Mouse (Mus musculus) limb, embryonic 12.5 days (tissue): ENCODE measurements around the gene Usp43. TPM values are rescaled to one million over a fixed set of nuclear protein-coding genes. Genes with fewer than 3 reads are reported as not detected.

Source experiments
- ATAC-seq: fragments of 200-750 bp; cut with Nextera tagmentation; 2 replicates; pipeline ENCODE4 v1.8.0; 2017; ENCODE audit warnings: low read depth, moderate TSS enrichment; ENCODE audit not compliant: insufficient number of reproducible peaks, insufficient read depth, low FRiP score, low TSS enrichment
- H3K27ac ChIP-seq: fragments of 300-500 bp; sonication (generic); 2 replicates; pipeline ENCODE4 v1.5.1; 2016; ENCODE audit warnings: mild to moderate bottlenecking, moderate library complexity
- H3K27me3 ChIP-seq: fragments of 300-500 bp; sonication (generic); 2 replicates; pipeline ENCODE4 v1.6.1; 2016; ENCODE audit warnings: mild to moderate bottlenecking, moderate library complexity
- H3K36me3 ChIP-seq: fragments of 300-500 bp; sonication (generic); 2 replicates; pipeline ENCODE4 v1.6.1; 2016; ENCODE audit warnings: mild to moderate bottlenecking, moderate library complexity
- H3K4me1 ChIP-seq: fragments of 300-500 bp; sonication (generic); replicated peaks from 2 replicates; pipeline ENCODE4 v1.6.1; 2016
- H3K4me2 ChIP-seq: fragments of 300-500 bp; sonication (generic); 2 replicates; pipeline ENCODE4 v1.6.1; 2016; ENCODE audit warnings: mild to moderate bottlenecking, moderate library complexity
- H3K4me3 ChIP-seq: fragments of 300-500 bp; sonication (generic); replicated peaks from 2 replicates; pipeline ENCODE4 v1.5.1; 2016; ENCODE audit warnings: mild to moderate bottlenecking
- H3K9ac ChIP-seq: fragments of 300-500 bp; sonication (generic); replicated peaks from 2 replicates; pipeline ENCODE4 v1.6.1; 2016; ENCODE audit warnings: mild to moderate bottlenecking, moderate library complexity
- H3K9me3 ChIP-seq: fragments of 300-500 bp; sonication (generic); 2 replicates; pipeline ENCODE4 v1.6.1; 2016; ENCODE audit warnings: mild to moderate bottlenecking, moderate library complexity
- WGBS: fragments of 180-500 bp; shearing (Covaris S2); methylation state at CpG from one replicate; pipeline ENCODE4 v1.1.7; 2016; 5-methylcytosine and 5-hydroxymethylcytosine counted together
- polyA plus RNA-seq: library from polyadenylated mRNA; unstranded; fragments of >200 nt; fragmentation: Nextera tagmentation; extraction: Ambion mirVana; gene quantifications from 2 replicates; pipeline ENCODE4 v1.2.1, GENCODE M21; 2016

The Usp43 gene
- polyA plus RNA-seq, 1 experiment from 2014 or later, result 0.71 TPM

DNA sequence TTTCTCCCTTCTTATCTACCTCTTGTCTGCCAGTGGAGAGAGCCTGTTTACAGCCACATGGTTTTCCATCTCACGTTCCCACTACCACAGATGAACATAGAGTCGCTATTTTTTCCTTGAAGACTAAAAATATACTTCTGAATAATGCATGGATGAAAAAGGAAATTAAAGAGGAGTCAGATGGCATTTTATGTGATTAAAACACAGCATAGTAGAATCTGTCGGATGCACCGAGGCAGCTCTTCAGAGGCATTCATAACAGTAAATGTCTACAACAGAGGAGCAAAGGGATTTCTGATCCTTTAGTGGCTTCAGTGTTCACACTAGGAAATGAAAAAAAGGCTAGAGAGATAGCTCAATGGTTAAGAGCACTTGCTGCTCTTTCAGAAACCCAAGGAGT lies 76.8 kb downstream of the Usp43 start:
- no peaks in the 10 kb centered on the region for H3K9me3 ChIP-seq
- no peak overlapping the region for H3K27ac ChIP-seq
- 86% methylated on average over 4 of the region's 4 CpGs for WGBS
- H3K27me3 ChIP-seq, result no peaks in the 10 kb centered on the region
- H3K4me3 ChIP-seq, result no peak overlapping the region
- no peak for ATAC-seq
- no peak overlapping the region for H3K4me2 ChIP-seq
- no peaks in the 10 kb centered on the region for H3K4me1 ChIP-seq
- H3K9ac ChIP-seq, result no peak overlapping the region
- no peaks in the 10 kb centered on the region for H3K36me3 ChIP-seq

DNA sequence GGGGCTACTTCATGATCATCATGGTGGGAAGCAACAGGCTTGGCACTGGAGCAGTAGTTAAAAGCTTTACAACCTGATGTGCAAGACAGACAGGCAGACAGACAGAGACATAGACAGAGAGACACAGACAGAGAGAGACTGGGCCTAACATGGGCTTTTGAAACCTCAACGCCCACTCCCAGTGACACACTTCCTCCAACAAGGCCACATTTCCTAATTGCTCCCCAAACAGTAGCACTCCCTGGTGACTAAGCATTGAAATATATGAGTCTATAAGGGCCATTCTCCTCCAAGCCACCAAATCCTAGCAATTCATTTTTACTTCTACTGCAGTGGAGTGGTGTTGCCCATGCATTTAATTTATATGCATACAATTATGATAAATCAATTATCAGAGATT lies 82.1 kb downstream of the Usp43 start:
- H3K9me3 ChIP-seq, result no peaks in the 10 kb centered on the region
- H3K4me2 ChIP-seq, result no peak overlapping the region
- H3K27ac ChIP-seq, result no peak overlapping the region
- no peak overlapping the region for H3K4me3 ChIP-seq
- H3K4me1 ChIP-seq, result no peaks in the 10 kb centered on the region
- no peaks in the 10 kb centered on the region for H3K27me3 ChIP-seq
- H3K9ac ChIP-seq, result no peak overlapping the region
- ATAC-seq, result no peak
- 79% methylated on average over 1 of the region's 1 CpGs for WGBS
- no peaks in the 10 kb centered on the region for H3K36me3 ChIP-seq

DNA sequence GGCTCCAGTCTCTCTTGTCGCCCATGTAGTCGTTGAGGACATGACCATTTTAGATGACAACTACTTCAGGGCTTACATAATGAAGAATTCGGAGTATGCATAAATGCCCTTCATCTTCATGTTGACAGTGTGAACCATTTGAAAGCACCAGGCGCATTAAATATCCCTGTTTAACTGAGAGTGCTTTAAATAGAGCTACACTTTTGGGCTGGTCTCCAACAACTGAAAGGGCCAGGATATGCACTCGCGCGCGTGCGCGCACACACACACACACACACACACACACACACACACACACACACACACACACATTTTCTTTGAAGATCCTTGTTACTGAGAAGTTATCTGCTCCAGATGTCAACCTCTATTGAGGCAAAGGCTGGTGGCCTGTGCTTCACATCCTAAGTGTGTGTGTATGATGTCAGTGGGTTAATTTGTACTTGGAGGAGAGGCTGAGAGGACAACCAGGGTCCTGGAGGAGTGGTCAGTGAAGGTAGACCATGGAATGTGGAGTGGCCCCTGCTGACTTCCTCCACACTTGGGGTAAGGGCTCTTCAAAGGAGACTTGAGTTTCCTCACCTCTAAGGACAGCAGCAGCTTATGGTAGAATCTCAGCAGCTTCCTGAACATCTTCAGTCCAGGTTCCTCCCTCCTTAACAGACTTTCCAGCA lies 86.4 kb downstream of the Usp43 start:
- Histone ChIP-seq H3K9ac (no peak overlapping the region), H3K27me3 (no peaks in the 10 kb centered on the region), H3K4me1 (no peaks in the 10 kb centered on the region), H3K9me3 (no peaks in the 10 kb centered on the region), H3K4me2 (no peak overlapping the region), H3K36me3 (no peaks in the 10 kb centered on the region), H3K27ac (no peak overlapping the region), H3K4me3 (no peak overlapping the region)
- whole genome bisulfite sequencing, result 90% methylated on average over 10 of the region's 10 CpGs
- no peak for ATAC-seq

DNA sequence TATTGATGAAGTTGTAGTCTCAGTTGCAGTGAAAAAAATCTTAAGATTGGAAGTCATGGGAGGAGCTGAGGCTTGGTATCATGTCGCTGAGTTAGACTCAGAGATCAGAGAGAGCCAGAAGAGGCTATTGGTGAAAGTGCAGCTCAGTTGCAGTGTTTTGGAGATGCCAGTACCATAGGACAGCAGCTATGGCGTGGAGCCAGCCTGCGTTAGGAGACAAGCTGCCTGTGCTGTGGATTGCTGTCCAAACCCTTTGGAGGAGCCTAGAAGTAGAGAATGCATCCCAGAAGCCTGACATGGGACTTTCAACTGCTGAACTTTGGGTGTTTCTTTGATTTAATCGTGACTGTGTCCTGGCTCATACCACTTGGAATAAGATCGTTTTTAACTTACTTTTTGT lies 90.1 kb downstream of the Usp43 start:
- Histone ChIP-seq H3K4me1 (peaks cover 8% of the 10 kb centered on the region; the same call in 1 of the 2 replicates), H3K4me2 (no peak overlapping the region), H3K9me3 (no peaks in the 10 kb centered on the region), H3K36me3 (no peaks in the 10 kb centered on the region), H3K4me3 (no peak overlapping the region), H3K9ac (no peak overlapping the region), H3K27me3 (no peaks in the 10 kb centered on the region), H3K27ac (no peak overlapping the region)
- WGBS, result 73% methylated on average over 5 of the region's 5 CpGs
- ATAC-seq, result no peak

- 67% methylated on average over 6 of the region's 6 CpGs for WGBS
- H3K4me3 ChIP-seq, result no peak overlapping the region
- H3K27me3 ChIP-seq, result no peaks in the 10 kb centered on the region
- H3K4me2 ChIP-seq, result no peak overlapping the region
- no peaks in the 10 kb centered on the region for H3K9me3 ChIP-seq
- ATAC-seq, result no peak
- no peak overlapping the region for H3K9ac ChIP-seq
- H3K36me3 ChIP-seq, result no peaks in the 10 kb centered on the region
- peaks cover 8% of the 10 kb centered on the region; the same call in 1 of the 2 replicates for H3K4me1 ChIP-seq
- H3K27ac ChIP-seq, result no peak overlapping the region
Measured at GRCm38 (mm10) chr11:67829530-67829929, 92.4 kb downstream of the Usp43 start.

- H3K4me1 ChIP-seq, result peaks cover 8% of the 10 kb centered on the region; the same call in 1 of the 2 replicates
- no peaks in the 10 kb centered on the region for H3K36me3 ChIP-seq
- H3K4me3 ChIP-seq, result no peak overlapping the region
- WGBS, result 49% methylated on average over 12 of the region's 12 CpGs
- no peak overlapping the region for H3K4me2 ChIP-seq
- no peaks in the 10 kb centered on the region for H3K27me3 ChIP-seq
- ATAC-seq, result no peak
- no peak overlapping the region for H3K9ac ChIP-seq
- H3K9me3 ChIP-seq, result no peaks in the 10 kb centered on the region
- H3K27ac ChIP-seq, result no peak overlapping the region
Measured at GRCm38 (mm10) chr11:67828360-67829059, 93.4 kb downstream of the Usp43 start.

- Histone ChIP-seq H3K4me3 (no peak overlapping the region), H3K27ac (no peak overlapping the region), H3K27me3 (no peaks in the 10 kb centered on the region), H3K9ac (no peak overlapping the region), H3K36me3 (no peaks in the 10 kb centered on the region), H3K4me2 (no peak overlapping the region), H3K9me3 (no peaks in the 10 kb centered on the region), H3K4me1 (peaks cover 3% of the 10 kb centered on the region; the same call in 1 of the 2 replicates)
- ATAC-seq, result no peak
- WGBS, result 90% methylated on average over 6 of the region's 6 CpGs
Measured at GRCm38 (mm10) chr11:67821560-67821959, 100.4 kb downstream of the Usp43 start.

- Histone ChIP-seq H3K4me2 (0 out of 2 replicates have a peak overlapping the region, but pooled peaks have one; percentile 46), H3K27ac (no peak overlapping the region)
- WGBS, result 10% methylated on average over 4 of the region's 4 CpGs
Measured at GRCm38 (mm10) chr11:67820221-67820620, 101.7 kb downstream of the Usp43 start.

GRCm38 (mm10) chr11:67819604-67820003 lies 102.3 kb downstream of the Usp43 start:
- Histone ChIP-seq H3K4me3 (no peak overlapping the region), H3K4me1 (peaks cover 3% of the 10 kb centered on the region; the same call in 1 of the 2 replicates), H3K36me3 (no peaks in the 10 kb centered on the region), H3K27me3 (no peaks in the 10 kb centered on the region), H3K9me3 (no peaks in the 10 kb centered on the region), H3K4me2 (peak overlapping the region; percentile 46), H3K9ac (no peak overlapping the region), H3K27ac (no peak overlapping the region)
- 6% methylated on average over 5 of the region's 5 CpGs for WGBS
- ATAC-seq, result no peak

More at GRCm38 (mm10) chr11:67820221-67820620, 101.7 kb downstream of the Usp43 start:
- Histone ChIP-seq H3K9me3 (no peaks in the 10 kb centered on the region), H3K4me3 (no peak overlapping the region), H3K27me3 (no peaks in the 10 kb centered on the region), H3K36me3 (no peaks in the 10 kb centered on the region), H3K4me1 (peaks cover 3% of the 10 kb centered on the region; the same call in 1 of the 2 replicates), H3K9ac (no peak overlapping the region)
- no peak for ATAC-seq

DNA sequence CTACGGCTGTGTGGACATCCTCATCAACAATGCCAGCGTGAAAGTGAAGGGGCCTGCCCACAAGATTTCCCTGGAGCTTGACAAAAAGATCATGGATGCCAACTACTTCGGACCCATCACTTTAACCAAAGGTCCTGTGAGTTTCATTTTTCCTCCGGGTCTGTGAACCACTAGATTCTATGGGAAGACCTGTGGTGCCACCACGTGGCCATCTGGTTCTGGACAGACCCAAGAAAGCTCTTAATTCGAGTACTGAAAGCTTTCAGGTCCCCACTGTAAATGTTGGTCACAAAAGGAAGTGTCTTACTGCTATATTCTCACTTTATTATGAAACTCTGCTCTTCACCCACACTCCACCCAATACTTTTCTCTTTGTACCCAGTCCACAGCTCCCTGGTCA lies 110.4 kb downstream of the Usp43 start:
- Histone ChIP-seq H3K27me3 (no peaks in the 10 kb centered on the region), H3K36me3 (no peaks in the 10 kb centered on the region), H3K9ac (no peak overlapping the region), H3K4me2 (no peak overlapping the region), H3K4me3 (no peak overlapping the region), H3K4me1 (no peaks in the 10 kb centered on the region), H3K9me3 (no peaks in the 10 kb centered on the region), H3K27ac (no peak overlapping the region)
- no peak for ATAC-seq
- 85% methylated on average over 6 of the region's 6 CpGs for WGBS

DNA sequence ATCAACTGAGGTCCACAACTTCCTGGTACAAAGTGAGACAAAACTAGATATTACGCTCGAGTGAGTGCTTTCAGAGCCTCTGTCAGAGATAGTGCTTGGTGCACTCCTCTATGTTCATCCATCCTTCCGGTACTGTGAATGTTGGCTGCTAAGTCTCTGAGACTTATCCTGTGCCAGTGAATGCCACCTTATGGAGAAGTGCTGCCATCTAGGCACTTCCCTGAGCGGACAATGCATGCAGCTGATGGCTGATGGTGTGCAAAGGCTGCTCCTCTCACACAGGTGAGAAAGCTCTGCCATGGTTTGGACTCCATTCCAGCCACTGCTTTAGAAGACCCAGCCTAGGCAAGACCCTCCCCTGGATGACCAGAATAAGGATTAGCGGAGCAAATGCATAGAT lies 113.9 kb downstream of the Usp43 start:
- Histone ChIP-seq H3K9ac (no peak overlapping the region), H3K27ac (no peak overlapping the region), H3K4me1 (no peaks in the 10 kb centered on the region), H3K4me2 (no peak overlapping the region), H3K27me3 (no peaks in the 10 kb centered on the region), H3K9me3 (no peaks in the 10 kb centered on the region), H3K4me3 (no peak overlapping the region), H3K36me3 (no peaks in the 10 kb centered on the region)
- 87% methylated on average over 5 of the region's 5 CpGs for WGBS
- no peak for ATAC-seq
